Mouse (Mus musculus) hindlimb bud, embryonic 11.5 days (tissue): ENCODE data around the gene Nmnat2.

Experiments used
- DNase-seq: peaks from one replicate; pipeline ENCODE4 v3.0.0-alpha.2; 2012; ENCODE audit warnings: low read depth, low spot score; ENCODE audit errors: extremely low spot score

Gene Nmnat2

DNA sequence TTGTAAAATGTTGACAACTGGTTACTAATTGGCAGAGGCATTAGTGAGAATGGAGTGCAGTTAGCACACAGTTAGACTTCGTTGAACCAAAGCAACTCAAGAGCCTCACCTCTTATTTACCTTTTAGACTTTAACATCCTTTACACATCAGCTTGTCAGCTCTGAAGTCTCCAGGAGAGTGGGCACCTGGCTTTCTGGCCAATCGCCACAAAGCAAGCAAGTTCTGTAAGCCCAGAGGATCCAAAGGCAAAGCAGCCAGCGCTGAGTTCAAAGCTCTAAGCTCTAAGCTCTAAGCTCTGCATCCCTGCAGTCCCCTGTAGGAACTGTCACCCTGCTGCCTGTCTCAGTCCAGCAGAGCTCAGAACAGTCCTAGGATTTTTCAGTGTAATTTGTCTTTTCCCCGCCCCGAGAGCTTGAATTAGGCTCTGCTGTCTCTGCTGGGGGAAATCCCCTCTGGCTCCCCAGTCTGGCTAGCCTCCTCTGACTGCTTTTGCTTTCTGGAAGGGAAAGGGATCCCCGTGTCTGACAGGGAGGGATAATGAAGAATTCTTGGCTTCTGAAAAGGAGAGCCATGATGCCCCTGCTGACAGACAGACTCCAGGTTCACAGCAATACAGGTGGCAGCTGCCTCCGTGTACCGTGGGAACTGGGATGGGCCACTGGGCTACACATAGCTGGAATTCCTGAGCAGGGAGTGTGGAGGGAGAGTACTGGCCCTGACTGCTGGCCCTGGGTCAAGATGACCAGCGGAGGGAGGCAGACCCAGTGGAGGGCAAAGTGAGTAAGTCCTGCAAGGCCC, 136.8 kb downstream of the Nmnat2 start:
- no peak for DNase-seq

DNA sequence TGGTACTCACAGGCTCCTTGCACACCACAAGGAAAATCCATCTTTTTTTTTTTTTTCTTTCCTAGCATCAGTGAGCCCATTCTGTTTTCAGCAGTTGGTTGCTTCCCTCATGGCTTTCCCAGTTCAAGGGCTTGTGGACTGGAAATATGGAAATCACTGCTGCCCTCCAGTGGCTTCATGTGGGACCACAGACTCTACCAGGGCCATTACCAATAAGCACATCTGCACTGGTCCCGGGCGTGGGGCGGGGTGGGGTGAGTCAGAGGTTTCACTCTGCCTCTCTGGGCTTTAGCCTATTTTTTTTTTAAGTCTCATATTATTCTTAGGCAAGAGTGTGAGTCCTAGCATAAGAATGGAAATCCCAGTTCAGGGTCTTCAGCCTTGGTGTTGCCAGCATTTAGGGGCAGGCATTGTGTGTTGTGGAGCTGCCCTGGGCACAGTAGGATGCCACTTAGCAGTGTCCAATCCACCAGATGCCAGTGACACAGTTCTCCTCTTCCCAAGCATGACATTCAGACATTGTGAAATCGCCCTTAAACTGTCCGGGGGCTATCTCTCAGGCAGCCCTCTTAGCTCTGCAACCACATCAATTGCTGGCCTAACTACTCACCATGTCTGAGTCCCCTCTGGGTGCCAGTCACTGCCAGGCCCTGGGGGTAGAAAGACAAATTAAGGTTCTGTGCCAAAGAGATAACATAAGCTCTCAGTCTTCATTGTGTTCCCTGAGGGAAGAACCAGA, 137.6 kb downstream of the Nmnat2 start:
- no peak for DNase-seq

DNA sequence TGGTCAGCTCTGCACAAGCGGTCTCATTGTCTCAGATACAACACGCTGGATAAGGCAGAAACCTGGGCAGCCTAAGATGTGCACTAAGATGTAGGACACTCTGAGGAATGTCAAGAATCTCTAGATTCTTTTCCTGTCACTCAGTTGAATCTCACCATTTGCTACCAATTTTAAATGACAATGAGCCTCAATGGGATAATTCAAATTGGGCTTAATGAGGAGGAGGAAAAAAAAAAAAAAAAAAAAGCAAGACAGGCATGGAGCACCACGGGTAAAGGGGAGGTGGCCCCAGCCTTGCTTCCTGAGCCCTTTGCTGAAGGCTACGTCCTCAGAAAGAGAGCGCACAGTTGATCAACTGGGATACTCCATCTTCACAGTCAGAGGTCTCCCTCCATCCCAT, 138.4 kb downstream of the Nmnat2 start:
- no peak for DNase-seq

DNA sequence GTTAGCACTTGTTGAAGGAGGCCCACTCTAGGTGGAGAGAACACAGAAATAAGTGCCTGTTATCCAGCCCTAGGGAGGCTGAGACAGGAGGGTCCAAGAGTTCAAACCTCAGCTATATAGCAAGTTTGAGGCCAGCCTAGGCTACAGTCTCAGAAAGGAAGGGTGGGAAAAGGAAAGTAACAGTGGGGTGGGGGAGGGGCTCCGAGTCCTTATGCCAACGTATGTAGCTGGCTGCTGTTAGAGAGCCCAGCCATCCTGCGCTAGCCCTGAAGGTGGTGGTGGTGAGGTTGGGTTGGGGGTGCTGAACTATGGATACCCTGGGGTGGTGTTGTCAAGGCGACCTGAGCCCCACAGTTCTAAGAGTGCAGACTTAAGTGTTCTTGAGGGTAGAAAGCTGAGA, 138.8 kb downstream of the Nmnat2 start:
- DNase-seq, result no peak

DNA sequence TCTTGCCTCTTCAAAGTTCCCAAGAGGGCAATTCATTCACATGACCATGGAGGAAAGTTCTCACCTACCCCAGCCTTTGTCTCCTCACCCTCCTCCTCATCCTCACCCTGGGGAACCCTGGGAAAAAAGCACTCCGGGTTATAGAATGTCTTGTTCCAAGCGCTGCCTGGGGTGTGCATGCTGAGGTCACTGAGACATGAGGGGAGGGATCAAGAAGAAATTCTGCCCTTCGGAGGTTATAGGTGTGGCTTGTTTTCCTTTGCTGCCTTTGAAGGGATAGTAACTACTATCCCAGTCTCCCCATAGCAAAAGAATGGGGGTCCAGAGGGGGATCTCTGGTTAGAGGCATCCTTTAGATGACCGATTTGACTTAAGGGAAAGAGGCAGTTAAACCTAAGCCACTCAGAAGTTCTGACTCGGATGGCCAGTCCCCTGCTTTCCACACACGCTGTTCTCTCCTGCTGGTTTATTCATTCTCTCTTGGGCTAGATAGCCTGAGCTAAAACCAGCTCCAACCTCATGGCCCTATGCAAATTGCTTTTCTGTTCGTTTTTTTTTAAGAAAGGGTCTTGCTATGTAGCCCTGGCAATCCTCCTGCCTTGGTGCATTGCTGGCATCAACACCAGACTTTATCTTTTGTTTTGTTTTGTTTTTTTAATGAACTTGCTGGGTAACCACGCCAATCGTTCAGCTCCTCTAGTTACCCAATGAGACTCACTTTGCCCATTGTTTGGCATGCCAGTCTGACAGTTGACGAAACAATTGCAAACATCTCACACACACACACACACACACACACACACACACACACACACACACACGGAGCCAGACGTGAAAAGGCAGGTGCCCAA, 139.7 kb downstream of the Nmnat2 start:
- DNase-seq, result no peak

DNA sequence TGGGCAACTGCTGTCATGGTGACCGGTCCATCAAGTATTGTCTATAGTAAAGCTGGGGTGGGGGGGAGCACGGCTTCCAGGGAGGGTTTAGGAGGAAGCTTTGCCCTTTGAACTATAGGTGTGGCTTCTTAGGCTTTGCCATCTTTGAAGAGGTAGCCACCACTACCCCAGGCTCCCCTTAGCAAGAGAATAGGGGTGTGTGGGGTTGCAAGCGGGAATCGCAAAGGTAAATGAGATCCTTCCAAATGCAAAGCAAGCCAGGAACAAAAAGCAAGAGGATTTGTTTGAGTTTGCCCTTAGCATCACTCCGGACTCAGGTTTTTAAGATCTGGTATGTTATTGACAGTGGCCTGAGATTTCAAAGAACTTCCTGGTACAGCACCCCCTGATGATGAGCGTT, 140.5 kb downstream of the Nmnat2 start:
- no peak for DNase-seq

DNA sequence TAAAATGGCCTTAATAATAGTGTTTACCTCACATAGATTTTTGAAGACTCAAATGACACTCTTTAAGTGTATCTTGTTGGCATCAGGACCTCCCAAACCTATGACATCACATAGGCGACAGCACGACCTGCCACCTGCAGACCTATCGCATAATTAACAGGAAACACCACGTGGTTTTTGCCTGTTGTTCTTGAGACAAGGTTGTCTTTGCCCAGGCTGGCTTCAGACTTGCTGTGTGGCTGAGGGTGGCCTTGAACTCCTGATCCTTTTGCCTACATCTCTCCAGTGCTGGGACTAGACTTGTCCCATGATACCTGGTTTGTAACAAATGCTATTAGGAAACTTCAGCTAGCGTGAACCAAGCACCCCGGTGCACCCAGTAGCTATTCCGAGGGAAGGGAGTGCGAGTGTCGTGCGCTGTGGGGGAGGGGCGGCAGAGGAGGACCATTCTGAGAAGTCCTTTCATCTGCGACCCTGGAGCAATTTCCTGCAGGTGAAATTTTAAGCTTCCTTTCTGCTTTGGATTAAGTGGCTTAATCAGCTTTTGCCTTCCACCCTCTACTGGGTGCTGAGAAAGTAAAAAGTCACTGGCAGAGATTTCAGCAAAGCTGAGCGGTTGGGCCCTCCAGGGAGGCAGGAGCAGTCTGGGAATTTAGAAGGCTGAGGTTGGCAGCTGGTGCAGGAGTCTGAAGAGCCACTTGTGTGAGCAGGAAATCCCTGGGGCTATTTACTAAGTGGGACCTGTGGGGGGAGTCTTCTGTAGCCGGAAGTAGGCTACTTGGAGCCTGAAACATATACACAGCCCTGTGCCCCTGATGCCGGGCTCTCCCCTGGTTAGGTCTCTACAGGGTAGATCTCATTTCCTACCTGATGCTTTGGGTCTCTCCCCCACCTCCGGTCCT, 141.3 kb downstream of the Nmnat2 start:
- no peak for DNase-seq

DNA sequence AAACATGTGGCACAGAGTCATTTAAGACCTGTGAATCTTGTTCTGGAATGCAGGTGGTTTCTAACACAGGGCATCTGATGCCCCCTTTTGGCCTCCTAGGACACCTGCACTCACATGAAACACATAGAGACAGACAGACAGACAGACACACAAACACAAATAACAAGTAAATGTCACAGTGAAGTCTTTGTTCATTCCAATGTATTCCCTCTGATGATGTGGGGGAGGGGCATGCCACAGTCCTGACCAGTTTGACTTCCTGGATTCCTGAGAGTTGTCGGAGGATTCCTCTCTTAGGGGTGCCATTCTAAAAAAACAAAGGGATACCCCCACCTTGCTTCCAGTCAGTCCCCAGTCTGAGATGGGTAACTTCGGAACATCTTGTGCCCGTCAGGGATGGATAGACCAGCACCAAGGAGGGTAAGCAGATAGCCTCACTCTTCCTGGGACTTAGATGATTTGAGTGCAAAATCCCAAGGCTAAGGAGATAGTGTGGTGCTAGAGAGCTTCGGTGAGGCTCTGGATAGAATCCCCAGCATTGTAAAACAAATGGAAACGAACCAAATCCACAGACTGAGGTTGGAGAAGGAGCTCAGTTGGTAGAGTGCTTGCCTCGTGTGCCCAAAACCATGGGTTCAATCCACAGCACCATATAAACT, 142.4 kb downstream of the Nmnat2 start:
- DNase-seq, result no peak

DNA sequence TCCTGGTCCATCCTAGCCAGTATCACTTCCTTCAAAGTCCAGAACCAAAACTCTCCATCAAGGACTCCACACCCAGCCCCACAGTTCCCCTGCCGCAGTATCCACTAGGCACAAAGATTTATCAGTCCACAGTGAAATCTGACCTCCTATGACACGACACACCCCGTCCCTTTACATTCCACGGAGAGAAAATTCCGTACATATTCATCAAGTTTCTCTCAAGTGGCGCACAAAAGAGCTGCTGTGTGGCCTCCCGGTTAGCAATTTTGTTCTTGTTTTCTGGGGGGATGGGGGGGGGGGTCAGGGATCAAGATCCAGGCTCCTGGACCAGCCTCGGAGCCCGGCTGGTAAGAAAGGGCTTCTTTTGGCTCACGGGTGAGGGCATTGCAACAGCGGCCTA, 143.8 kb downstream of the Nmnat2 start:
- no peak for DNase-seq

DNA sequence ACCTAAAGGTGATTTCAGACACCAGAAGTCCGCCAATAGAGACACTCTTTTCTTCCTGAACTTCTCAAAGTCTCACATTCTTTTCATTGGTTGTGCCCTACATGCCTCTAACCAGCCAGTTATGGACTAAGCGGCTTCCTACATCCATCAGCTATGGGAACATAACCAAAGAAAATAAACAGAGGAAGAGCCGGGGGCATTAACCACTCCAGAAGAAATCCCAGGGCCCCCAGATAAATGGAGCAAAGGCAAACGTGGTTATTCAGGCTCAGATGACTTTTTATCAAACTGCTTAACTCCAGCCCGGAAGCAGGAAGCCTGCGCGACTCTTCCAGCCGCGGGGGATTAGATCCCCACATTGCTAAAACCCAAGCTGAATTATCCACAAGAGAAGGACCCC, 146.1 kb downstream of the Nmnat2 start:
- DNase-seq, result no peak

DNA sequence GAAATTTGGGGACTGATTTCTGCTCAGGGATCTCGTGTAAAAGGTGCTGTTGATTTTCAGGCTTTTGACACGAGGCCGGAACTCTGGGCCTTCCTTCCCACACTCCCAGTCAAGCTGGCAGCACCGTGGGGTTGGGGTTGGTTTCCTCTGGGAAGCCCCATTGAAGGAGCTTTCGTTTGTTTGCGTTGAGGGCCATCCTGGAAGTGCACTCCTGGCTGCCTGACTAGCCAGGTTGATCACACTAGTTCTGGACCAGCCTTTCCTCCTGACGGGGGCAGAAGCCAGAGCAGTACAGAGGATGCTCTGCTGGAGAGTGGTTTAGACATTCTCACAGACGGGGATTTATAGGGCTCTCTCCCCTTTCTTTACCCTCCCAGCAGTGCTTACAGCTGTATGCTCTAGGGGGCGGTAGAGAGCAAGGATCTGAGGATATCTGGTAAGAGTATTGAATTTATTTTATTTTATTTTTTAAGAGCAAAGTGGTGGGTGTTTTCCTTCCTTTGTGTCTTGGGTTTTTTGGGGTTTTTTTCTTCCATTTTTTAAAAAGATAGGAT, 146.6 kb downstream of the Nmnat2 start:
- no peak for DNase-seq

DNA sequence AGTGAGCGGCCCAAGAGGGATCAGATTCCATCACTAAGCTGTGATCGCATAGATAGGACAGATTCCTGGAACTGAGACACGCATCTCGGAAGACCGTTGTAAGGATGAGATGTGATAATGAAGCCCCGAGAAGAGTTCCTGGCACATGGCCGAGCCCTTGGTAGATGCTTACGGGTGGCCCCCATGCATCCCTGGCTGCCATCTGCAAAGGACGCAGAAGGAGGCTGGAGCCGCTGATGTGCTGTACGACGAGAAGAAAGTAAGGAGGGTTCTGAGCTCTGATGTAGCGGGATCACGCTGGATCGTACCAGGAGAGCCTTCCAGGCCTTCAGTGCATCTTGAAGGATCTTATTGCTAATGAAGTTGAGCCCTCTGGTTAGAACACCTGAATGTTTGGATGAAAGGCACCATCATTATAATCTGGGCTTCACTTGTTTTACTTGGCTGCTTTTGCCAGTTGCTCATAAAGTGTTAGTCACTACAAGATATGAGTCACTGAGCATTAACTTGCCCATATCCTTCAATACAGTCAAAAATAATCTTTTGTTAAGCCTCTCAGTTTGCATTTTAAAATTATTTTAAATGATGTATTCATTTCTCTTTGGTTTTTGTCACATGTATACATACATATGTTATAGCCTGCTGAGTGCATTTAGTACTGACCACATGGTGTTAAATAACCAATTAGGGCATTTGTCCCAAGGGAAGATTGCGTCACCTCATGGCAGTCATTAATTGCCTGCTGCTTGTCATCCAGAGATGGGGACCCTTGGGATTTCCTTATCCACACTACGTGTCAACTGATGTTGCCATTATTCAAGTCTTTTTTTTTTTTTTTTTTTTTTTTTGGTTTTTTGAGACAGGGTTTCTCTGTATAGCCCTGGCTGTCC, 147.7 kb downstream of the Nmnat2 start:
- DNase-seq, result no peak

DNA sequence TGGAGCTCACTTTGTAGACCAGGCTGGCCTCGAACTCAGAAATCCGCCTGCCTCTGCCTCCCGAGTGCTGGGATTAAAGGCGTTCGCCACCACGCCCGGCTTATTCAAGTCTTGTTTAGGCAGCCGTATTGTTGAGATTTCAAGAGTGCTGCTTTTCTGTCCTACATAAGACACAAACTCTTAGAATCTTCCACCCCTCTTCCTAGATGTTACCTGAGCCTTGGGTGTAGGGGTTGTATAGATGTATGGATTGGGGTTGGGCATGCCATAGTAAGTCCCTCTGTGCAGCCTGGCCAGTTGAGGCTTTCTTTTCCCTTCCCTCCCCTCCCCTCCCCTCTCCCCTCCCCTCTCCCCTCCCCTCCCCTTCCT, 148.4 kb downstream of the Nmnat2 start:
- DNase-seq, result no peak

DNA sequence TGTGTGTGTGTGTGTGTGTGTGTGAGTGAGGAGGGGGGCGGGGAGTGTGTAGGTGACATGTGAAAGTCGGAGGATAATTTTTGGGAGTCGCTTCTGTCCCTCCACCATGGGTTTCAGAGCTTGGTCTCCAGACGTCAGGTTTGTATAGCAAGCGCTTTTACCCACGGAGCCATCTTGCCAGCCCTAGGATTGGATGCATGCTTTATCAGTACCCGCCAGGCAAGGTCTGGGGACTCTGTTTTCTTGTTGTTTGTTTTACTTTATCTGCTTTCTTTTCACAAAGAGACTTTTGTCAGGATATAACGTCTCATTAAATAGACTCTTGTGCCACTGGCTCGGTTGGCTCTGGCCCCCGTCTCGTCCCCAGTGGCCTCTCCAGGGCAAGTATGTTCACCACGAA, 150.0 kb downstream of the Nmnat2 start:
- no peak for DNase-seq

DNA sequence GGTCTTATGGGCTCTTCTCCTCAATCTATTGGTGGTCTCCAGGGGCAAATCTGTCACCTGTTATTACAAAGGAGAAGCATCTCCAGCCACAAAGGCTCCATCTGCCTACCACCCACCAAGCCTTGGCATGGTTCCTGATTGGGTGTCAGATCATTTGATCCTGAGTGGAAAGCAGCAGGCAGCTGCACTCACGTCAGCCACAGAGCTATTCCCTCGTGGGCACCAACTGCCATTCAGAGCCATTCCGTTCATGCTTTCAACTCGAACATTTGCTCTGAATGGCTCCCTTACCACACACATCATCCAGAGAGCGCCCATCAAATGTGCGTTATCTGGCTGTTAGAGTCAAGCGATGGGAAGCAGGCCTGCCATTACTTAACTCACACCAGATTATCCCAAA, 153.1 kb downstream of the Nmnat2 start:
- DNase-seq, result no peak

DNA sequence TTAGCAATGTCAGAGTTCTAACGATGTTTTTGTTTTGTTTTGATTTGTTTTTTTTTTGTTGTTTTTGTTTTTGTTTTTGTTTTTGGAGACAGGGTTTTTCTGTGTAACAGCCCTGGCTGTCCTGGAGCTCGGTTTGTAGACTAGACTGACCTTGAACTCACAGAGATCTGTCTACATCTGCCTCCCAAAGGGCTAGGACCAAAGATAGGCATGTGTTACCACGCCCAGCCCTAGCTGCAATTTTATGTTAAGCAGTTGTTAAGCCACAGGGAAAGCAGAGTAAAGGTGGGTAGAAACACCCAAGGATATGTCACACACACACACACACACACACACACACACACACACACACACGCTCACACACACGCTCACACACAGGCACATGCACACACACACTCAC, 154.6 kb downstream of the Nmnat2 start:
- DNase-seq, result no peak

DNA sequence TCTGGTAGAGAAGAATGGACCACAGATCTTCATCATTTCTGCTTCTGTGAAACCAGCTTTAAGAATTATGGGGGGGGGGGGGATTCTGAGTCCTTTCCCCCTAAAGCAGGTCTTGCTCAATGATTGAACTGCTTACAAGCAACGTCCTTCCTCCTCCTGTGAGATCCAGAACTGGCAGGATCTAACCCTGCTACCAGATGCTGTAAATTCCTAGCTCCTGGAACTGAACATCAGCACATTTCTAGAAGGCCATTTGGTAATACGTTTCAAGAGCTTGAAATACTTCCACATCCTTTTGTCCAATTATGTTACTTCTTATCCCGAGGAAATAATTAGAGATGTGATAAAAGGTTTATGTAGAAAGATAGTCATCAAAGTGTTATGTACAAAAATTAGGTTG, 155.0 kb downstream of the Nmnat2 start:
- DNase-seq, result no peak

DNA sequence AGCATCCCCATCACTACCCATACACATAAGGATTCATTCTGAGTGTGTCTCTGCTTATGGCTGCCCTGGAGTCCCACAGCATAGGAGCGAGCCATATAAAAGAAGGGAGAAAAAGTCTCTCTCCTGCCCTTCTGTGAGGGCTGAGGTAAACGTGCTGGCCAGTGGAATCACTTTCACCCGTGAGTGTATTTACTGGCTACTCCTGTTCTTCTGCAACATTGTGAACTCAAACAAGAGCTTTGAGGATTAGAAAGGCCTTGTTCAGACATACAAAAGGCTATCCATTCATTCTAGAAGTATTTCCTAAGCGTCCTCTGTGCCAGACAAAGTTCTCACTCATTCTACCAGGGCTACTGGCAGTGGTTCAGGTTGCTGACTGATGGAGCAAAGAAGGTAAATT, 156.8 kb downstream of the Nmnat2 start:
- no peak for DNase-seq

DNA sequence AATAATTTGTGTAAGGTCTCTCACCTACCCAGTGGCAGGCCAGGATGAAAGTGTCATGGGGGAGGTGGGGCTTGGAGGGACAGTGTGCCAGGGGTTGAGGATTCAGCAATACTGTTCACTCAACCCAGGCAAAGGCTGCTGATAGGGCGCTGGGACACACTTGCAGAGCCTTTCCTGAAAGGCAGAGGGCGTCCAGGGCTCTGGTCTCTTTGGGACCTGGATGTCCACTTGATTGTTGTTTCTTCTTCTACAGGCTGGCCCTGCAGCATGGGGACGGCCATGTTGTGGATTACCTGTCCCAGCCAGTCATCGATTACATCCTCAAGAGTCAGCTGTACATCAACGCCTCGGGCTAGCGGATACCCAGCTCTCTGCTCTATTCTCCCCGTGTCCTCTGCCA, 160.5 kb downstream of the Nmnat2 start:
- no peak for DNase-seq
